Mouse (Mus musculus) MEL (cell line): ENCODE measurements around the gene Triobp. TPM values are rescaled to one million over a fixed set of nuclear protein-coding genes. Genes with fewer than 3 reads are reported as not detected.

Source experiments
- DNase-seq: peaks from one replicate; pipeline ENCODE4 v3.0.0; 2011; ENCODE audit warnings: low read depth, low spot score
- H3K27ac ChIP-seq: 2 replicates; pipeline ENCODE4 v1.5.1; 2012; ENCODE audit warnings: low read depth, mild to moderate bottlenecking, control low read depth, low read length, moderate library complexity; ENCODE audit not compliant: control insufficient read depth
- H3K27me3 ChIP-seq, 2 experiments: fragments of 150-350 bp in 1 of 2; sonication (generic) in 1 of 2; 2 replicates each; pipeline ENCODE4 v1.6.1; 2012; ENCODE audit warnings: low read length in 2 of 2, mild to moderate bottlenecking in 2 of 2, improper control_type of control experiment in 1 of 2, moderate library complexity in 1 of 2; ENCODE audit not compliant: insufficient read depth in 2 of 2, control insufficient read depth in 1 of 2
- H3K36me3 ChIP-seq, 2 experiments: 2 replicates each; pipeline ENCODE4 v1.6.1; 2012 to 2014; ENCODE audit warnings: low read length in 2 of 2, improper control_type of control experiment in 1 of 2, inconsistent platforms in 1 of 2, mild to moderate bottlenecking in 1 of 2; ENCODE audit not compliant: insufficient read depth in 2 of 2, control insufficient read depth in 1 of 2
- H3K4me1 ChIP-seq, 2 experiments: fragments of 150-350 bp in 1 of 2; sonication (generic) in 1 of 2; 2 replicates each; pipeline ENCODE4 v1.6.1; 2012; ENCODE audit warnings: low read length in 2 of 2, improper control_type of control experiment in 1 of 2, mild to moderate bottlenecking in 1 of 2; ENCODE audit not compliant: insufficient read depth in 2 of 2, control insufficient read depth in 1 of 2
- H3K4me3 ChIP-seq, 2 experiments: fragments of 150-350 bp in 1 of 2; sonication (generic) in 1 of 2; 2 replicates each; pipeline ENCODE4 v1.5.1; 2012; ENCODE audit warnings: low read depth in 2 of 2, low read length in 2 of 2, mild to moderate bottlenecking in 2 of 2, moderate library complexity in 2 of 2, control low read depth in 1 of 2, improper control_type of control experiment in 1 of 2; ENCODE audit not compliant: control insufficient read depth in 1 of 2, insufficient read depth in 1 of 2
- H3K79me2 ChIP-seq: 2 replicates; pipeline ENCODE4 v1.6.1; 2012; ENCODE audit warnings: mild to moderate bottlenecking, low read length, moderate library complexity; ENCODE audit not compliant: control insufficient read depth, poor library complexity, insufficient read depth
- H3K9ac ChIP-seq: 2 replicates; pipeline ENCODE4 v1.6.1; 2012; ENCODE audit warnings: low read depth, mild to moderate bottlenecking, control low read depth, low read length, moderate library complexity; ENCODE audit not compliant: control insufficient read depth, poor library complexity, severe bottlenecking
- H3K9me3 ChIP-seq: fragments of 150-350 bp; sonication (generic); replicated peaks from 2 replicates; pipeline ENCODE4 v1.6.1; 2012; ENCODE audit warnings: mild to moderate bottlenecking, low read length, improper control_type of control experiment, moderate library complexity; ENCODE audit not compliant: insufficient read depth
- BHLHE40 ChIP-seq: IDR thresholded peaks from 2 replicates; pipeline ENCODE4 v1.6.1; 2012; ENCODE audit warnings: low read depth, mild to moderate bottlenecking, inconsistent platforms, low read length, improper control_type of control experiment, borderline replicate concordance
- CHD1 ChIP-seq: IDR thresholded peaks from 2 replicates; pipeline ENCODE4 v1.6.1; 2012; ENCODE audit warnings: low read depth, mild to moderate bottlenecking, inconsistent platforms, low read length, improper control_type of control experiment
- CTCF ChIP-seq, 3 experiments: IDR thresholded peaks in 2 of 3; conservative IDR thresholded peaks in 1 of 3; 2 replicates each; pipeline ENCODE4 v1.5.1; 2011 to 2012; ENCODE audit warnings: low read length in 3 of 3, low read depth in 2 of 3, mild to moderate bottlenecking in 2 of 3, improper control_type of control experiment in 1 of 3, inconsistent platforms in 1 of 3, mixed read lengths in 1 of 3, moderate library complexity in 1 of 3; ENCODE audit not compliant: control insufficient read depth in 1 of 3, insufficient read depth in 1 of 3, poor library complexity in 1 of 3, severe bottlenecking in 1 of 3
- GATA1 ChIP-seq: IDR thresholded peaks from 2 replicates; pipeline ENCODE4 v1.6.1; 2011; ENCODE audit warnings: low read depth, low read length, improper control_type of control experiment
- HCFC1 ChIP-seq: IDR thresholded peaks from 2 replicates; pipeline ENCODE4 v1.6.1; 2012; ENCODE audit warnings: low read depth, mild to moderate bottlenecking, inconsistent platforms, low read length, improper control_type of control experiment, moderate library complexity
- JUND ChIP-seq: IDR thresholded peaks from 2 replicates; pipeline ENCODE4 v1.6.1; 2011; ENCODE audit warnings: low read depth, mild to moderate bottlenecking, improper control_type of control experiment, low read length
- MAX ChIP-seq: IDR thresholded peaks from 2 replicates; pipeline ENCODE4 v1.6.1; 2011; ENCODE audit warnings: low read length, improper control_type of control experiment
- MAZ ChIP-seq: IDR thresholded peaks from 2 replicates; pipeline ENCODE4 v1.6.1; 2012; ENCODE audit warnings: low read depth, mild to moderate bottlenecking, inconsistent platforms, low read length, improper control_type of control experiment
- MYB ChIP-seq: IDR thresholded peaks from 2 replicates; pipeline ENCODE4 v1.6.1; 2011; ENCODE audit warnings: mild to moderate bottlenecking, low read depth, low read length, improper control_type of control experiment
- MYC ChIP-seq: IDR thresholded peaks from 2 replicates; pipeline ENCODE4 v1.6.1; 2011; ENCODE audit warnings: low read depth, mild to moderate bottlenecking, low read length, improper control_type of control experiment, moderate library complexity
- NELFE ChIP-seq: IDR thresholded peaks from 2 replicates; pipeline ENCODE4 v1.6.1; 2011; ENCODE audit warnings: low read depth, low read length, improper control_type of control experiment
- RAD21 ChIP-seq: IDR thresholded peaks from 2 replicates; pipeline ENCODE4 v1.6.1; 2011; ENCODE audit warnings: mild to moderate bottlenecking, low read depth, low read length, improper control_type of control experiment
- SIN3A ChIP-seq: IDR thresholded peaks from 2 replicates; pipeline ENCODE4 v1.6.1; 2012; ENCODE audit warnings: low read length, improper control_type of control experiment, inconsistent platforms
- SMC3 ChIP-seq: IDR thresholded peaks from 2 replicates; pipeline ENCODE4 v1.6.1; 2011; ENCODE audit warnings: low read depth, low read length, improper control_type of control experiment
- TAL1 ChIP-seq: IDR thresholded peaks from 2 replicates; pipeline ENCODE4 v1.6.1; 2012; ENCODE audit warnings: mild to moderate bottlenecking, inconsistent platforms, low read length, moderate library complexity, mixed read lengths
- ZC3H11A ChIP-seq: IDR thresholded peaks from 2 replicates; pipeline ENCODE4 v1.6.1; 2012; ENCODE audit warnings: low read depth, mild to moderate bottlenecking, inconsistent platforms, low read length, improper control_type of control experiment
- ZKSCAN1 ChIP-seq: IDR thresholded peaks from 2 replicates; pipeline ENCODE4 v1.6.1; 2012; ENCODE audit warnings: low read depth, mild to moderate bottlenecking, inconsistent platforms, low read length, improper control_type of control experiment, moderate library complexity
- ZMIZ1 ChIP-seq: IDR thresholded peaks from 2 replicates; pipeline ENCODE4 v1.6.1; 2012; ENCODE audit warnings: low read depth, mild to moderate bottlenecking, inconsistent platforms, low read length, improper control_type of control experiment, moderate library complexity
- ZNF384 ChIP-seq: IDR thresholded peaks from 2 replicates; pipeline ENCODE4 v1.6.1; 2012; ENCODE audit warnings: low read depth, mild to moderate bottlenecking, inconsistent platforms, low read length, improper control_type of control experiment
- polyA plus RNA-seq, 2 experiments: library from polyadenylated mRNA; stranded (reverse) in 1 of 2; unstranded in 1 of 2; fragments of >175 nt in 1 of 2; fragments of >200 nt in 1 of 2; gene quantifications; 2 replicates each; pipeline versions ENCODE4 v1.2.1 to v1.2.4; 2012; ENCODE audit warnings: low replicate concordance in 2 of 2, low read depth in 1 of 2; ENCODE audit not compliant: insufficient read length in 2 of 2, insufficient read depth in 1 of 2, missing spikeins in 1 of 2
- total RNA-seq: library from RNA; depleted of rRNA; stranded (reverse); fragments of 300-350 nt; gene quantifications from 2 replicates; pipeline ENCODE4 v1.2.3, GENCODE M21; 2012

The Triobp gene
- total and polyA plus RNA-seq, 3 experiments, result 18.4 to 31.3 TPM; not detected in 1

DNA sequence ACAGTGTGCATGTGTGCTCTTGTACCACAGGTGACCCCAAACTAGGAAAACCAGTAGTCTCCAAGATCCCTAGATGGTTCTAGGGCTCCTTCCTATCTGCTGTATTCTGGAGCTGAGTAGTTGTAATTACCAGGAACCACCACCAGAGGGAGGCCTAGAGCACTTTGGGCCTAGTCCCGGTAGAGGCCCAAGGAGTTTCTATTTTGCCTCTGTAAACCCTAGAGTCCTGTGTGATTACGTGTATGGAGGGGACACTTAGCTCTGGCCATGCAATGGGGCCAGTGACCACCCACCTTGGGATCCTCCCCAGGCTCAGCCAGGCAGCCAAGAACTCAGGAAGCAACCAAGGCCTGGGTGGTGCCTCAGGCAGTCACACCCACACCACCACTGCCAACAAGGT lies 44.3 kb upstream of the Triobp start:
- TF ChIP-seq ZC3H11A (peak; percentile 21; the same call in 1 of the 2 replicates), BHLHE40 (no peak), MYB (no peak), ZMIZ1 (no peak), TAL1 (no peak), SIN3A (0 out of 2 replicates have a peak, but pooled peaks have one; percentile 30), HCFC1 (peak; percentile 45; the same call in 1 of the 2 replicates), MYC (no peak), CTCF (IDR thresholded peaks at IDR 0.05 in 2 of 3, conservative IDR thresholded peaks at IDR 0.05 in 1 of 3; ENCODE audit: control insufficient read depth in 1 of 3, insufficient read depth in 1 of 3, low read depth in 2 of 3, low read length in 3 of 3, poor library complexity in 1 of 3, severe bottlenecking in 1 of 3) (peak; percentile 72 to 98 (median 86)), CHD1 (no peak), MAX (no peak), RAD21 (peak; percentile 45), GATA1 (no peak), NELFE (no peak), MAZ (no peak), SMC3 (peak; percentile 78)
- Histone ChIP-seq H3K9ac (peak overlapping the region; percentile 59), H3K4me1 (peaks cover 4 to 12% of the 10 kb centered on the region in 2 experiments), H3K79me2 (peaks cover 12% of the 10 kb centered on the region), H3K36me3 (peaks cover 0 to 7% of the 10 kb centered on the region in 2 experiments; a peak in 3 of 4 replicates), H3K27ac (no peak overlapping the region), H3K4me3 (no peak overlapping the region), H3K9me3 (no peaks in the 10 kb centered on the region), H3K27me3 (no peaks in the 10 kb centered on the region)
- DNase-seq, result peak; percentile 87

GRCm38 (mm10) chr15:78908399-78908798 lies 39.1 kb upstream of the Triobp start:
- TF ChIP-seq HCFC1 (no peak), JUND (no peak), RAD21 (no peak), ZNF384 (no peak), MYB (no peak), ZKSCAN1 (peak; percentile 56; the same call in 1 of the 2 replicates)
- peaks cover 7 to 26% of the 10 kb centered on the region in 2 experiments for H3K4me1 ChIP-seq
- H3K79me2 ChIP-seq, result no peaks in the 10 kb centered on the region
- peak overlapping the region; percentile 91 for H3K27ac ChIP-seq
- no peak overlapping the region for H3K4me3 ChIP-seq
- DNase-seq, result no peak
- no peaks in the 10 kb centered on the region for H3K27me3 ChIP-seq
- peaks cover 4 to 17% of the 10 kb centered on the region in 2 experiments; a peak in 3 of 4 replicates for H3K36me3 ChIP-seq
- H3K9me3 ChIP-seq, result no peaks in the 10 kb centered on the region
- peak overlapping the region; percentile 50 for H3K9ac ChIP-seq
